Mouse (Mus musculus): Measurements from ENCODE around the gene Gm21188.
"Not testable (repeated sequence)": the region's sequence is repeated elsewhere in the genome, so short reads cannot be mapped to it uniquely, and the experiment has no call there.

The Gm21188 gene

GRCm38 (mm10) chr13:120052085-120052484 lies at the start of gene Gm21188:
Gene Gm21188 (minus strand): TSS chr13:120052194.
- not testable (repeated sequence) for DNase-seq

GRCm38 (mm10) chr13:120099327-120099726 lies 47.3 kb upstream of the Gm21188 start:
- not testable (repeated sequence) for DNase-seq

DNA sequence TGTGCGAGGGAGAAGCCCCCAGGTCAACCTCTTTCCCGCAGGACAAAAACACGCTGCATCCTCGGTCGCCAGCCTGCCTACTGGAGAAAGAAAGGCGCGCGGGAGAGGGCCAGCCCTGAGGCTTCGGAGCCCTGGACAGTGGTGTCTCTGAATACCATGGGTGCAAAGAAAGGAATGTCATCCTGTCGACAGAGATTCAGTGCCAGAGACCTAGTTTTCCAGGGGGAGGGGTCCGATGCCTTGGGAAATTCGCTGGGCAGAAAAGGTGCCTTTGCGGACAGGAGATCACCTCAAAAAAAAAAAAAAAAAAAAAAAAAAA lies 44.9 kb upstream of the Gm21188 start:
- not testable (repeated sequence) for DNase-seq

- not testable (repeated sequence) for DNase-seq
These were observed 44.4 kb upstream of the Gm21188 start for GRCm38 (mm10) chr13:120096241-120096937.

DNA sequence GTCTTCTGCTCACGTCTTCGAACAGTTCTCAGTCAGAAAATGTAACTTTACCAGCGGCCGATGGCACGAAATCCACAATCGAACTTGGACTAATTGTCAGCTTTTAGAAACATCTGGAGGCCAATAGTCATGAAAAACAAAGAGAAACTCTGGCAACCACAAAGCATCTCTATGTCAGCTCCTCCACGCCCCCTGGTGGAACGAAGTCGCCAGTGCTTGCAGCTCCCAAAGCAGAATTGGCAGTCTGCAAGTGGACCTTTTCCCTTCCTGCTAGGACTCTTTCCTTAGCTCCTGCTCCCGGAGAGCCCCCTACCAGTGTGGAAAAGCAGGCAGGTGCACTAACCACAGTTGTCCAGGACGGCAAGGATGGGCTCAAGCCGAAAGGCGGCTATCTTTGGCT lies 41.0 kb upstream of the Gm21188 start:
- not testable (repeated sequence) for DNase-seq

DNA sequence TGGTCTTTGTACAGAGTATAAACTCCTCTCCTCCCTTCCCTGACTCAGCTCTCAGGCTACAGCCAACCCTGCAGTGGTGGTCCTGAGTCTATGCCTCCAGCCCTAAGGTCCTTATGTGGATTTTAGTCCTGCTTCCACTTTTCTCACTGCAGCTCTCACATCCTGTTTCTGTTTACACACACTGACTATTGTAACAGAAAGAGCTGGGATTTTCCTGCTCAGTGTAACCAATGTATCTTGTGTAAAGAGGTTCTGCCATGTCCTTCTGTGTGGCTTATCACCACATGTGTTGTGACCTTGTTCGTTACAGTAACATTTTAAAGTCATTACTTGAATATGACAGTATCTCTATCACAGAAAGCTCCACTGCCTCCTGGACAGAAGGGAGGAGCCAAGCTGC lies 27.6 kb upstream of the Gm21188 start:
- DNase-seq, result not testable (repeated sequence)

GRCm38 (mm10) chr13:120070878-120071277 lies 18.9 kb upstream of the Gm21188 start:
- DNase-seq, result not testable (repeated sequence)

GRCm38 (mm10) chr13:120070012-120070598 lies 18.1 kb upstream of the Gm21188 start:
- not testable (repeated sequence) for DNase-seq

DNA sequence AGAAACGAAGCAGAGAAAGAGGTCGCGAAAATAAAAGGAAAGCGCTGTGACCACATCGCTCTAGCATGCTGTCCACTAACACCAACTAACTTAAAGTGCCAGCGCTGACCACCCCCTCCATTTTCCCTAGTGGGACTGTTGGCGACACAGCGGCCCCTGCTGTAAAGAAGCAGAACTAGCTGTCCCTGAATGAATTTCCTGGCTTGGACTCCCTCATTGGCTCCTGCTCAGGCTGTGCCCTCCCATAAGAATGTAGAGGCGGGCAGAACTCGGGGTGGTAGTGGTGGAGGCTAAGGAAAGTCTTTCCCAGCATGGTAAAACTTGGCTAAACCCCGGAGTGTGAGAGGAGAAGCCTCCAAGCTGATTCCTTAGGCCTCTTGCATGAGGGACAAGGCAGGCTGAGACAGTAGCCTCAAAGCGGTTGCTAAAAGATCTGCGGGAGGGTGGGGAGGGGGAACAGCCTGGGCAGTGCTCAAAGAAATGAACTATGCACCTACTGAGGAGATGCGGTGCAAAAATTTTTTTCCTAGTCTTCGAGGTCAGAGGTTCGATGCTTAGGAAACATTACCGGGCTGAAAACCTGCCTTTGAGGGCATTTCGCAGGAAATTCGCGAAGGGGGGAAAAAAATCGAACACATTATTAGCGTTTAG lies 11.6 kb upstream of the Gm21188 start:
- not testable (repeated sequence) for DNase-seq

- DNase-seq, result not testable (repeated sequence)
These were observed 10.9 kb upstream of the Gm21188 start for GRCm38 (mm10) chr13:120062903-120063302.

DNA sequence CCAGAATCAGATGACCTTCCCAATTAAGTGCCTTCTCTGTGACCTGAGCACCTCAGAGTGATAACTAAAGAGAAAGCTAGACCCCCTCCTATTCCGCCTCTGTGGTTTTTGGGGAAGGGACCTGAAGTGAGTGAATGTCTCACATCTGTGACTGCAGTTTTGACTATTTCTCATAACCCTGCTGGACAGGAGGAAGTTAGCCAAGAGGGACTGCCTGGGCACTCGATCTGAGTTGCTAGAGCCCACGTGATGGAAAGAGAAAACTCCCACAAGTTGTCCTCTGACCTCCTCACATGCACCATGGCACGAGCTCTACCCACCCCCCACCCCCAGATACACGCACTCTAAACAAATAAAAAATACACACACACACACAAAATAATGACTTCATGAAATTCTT lies 3.4 kb downstream of the Gm21188 start:
- DNase-seq, result not testable (repeated sequence)

GRCm38 (mm10) chr13:120048186-120048585 lies 3.8 kb downstream of the Gm21188 start:
- DNase-seq, result not testable (repeated sequence)

- DNase-seq, result peak; percentile 2
These were observed 5.4 kb downstream of the Gm21188 start for GRCm38 (mm10) chr13:120046422-120047209.

GRCm38 (mm10) chr13:120041145-120041544 lies 10.8 kb downstream of the Gm21188 start:
- DNase-seq, result not testable (repeated sequence)

- not testable (repeated sequence) for DNase-seq
These were observed 14.1 kb downstream of the Gm21188 start for GRCm38 (mm10) chr13:120037881-120038280.

GRCm38 (mm10) chr13:120036577-120037115 lies 15.3 kb downstream of the Gm21188 start:
- not testable (repeated sequence) for DNase-seq

DNA sequence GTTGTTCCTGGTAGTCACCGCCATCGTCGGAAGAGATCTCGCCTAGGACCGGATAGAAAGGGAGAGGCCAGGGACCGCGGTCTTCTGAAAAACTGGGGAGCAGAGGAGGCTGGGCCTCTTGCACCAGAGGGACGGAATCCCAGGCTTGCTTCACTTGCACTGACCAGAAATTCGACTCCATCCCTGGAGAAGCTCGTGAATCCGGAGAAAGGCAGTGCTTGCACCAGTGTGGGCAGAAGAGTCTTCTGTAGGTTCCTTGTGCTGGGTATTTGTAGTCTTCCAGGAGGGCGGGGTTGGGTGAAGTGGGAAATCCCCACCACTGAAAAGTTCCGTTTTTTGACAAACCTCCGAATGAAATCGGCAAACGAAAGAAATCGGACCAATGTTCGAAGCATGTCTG lies 16.8 kb downstream of the Gm21188 start:
- peak; percentile 44 for DNase-seq

DNA sequence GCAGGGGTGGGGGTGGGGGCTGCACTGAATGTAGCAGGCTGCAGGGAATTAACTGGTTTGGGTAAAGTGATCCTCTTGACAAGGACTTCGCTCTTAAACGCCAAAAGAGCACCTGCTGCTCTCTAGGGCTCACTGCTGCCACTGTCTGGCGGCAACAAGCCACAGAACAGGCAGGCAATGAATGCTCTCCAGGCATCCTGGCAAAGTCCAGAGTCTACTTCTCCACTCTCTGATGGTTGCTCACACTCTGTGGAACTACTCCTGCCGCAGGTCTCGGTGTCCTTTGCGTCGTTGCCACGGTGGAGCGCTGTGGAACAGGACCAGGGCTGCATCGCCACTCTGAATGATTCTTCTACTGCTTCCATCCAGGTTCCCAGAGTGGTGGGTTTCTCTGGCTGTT lies 17.4 kb downstream of the Gm21188 start:
- DNase-seq, result not testable (repeated sequence)

DNA sequence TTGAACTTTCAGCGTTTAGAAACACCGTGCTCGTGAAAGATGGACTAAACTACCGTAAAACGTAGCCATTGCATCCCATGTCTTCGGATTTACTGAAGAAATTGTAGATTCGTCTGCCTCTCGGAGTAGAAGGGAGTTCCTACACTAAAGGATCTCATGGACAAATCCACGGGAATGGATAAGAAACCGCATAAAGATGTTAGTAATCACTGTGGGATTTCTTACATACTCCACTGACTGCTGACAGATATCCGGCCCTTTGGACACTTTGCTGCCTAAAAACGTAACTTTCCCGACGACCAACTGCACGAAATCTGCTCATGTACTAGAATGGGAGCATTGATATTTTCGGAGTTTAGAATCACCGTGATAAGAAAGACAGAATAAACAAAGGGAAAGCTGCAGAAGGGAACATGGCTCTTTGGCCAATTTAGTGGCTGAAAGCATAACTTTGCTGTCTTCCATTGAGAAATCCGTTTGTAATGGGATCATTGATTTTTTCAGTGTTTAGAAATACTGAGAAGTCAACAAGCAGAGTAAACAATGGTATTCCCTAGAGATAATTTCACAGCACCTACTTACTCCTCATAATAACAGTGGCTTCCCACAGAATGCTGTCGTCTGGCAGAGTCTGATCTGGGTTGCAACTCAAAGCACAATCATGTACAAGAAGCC lies 18.3 kb downstream of the Gm21188 start:
- DNase-seq, result peak; percentile 49

- DNase-seq, result peak; percentile 46
These were observed 20.3 kb downstream of the Gm21188 start for GRCm38 (mm10) chr13:120031676-120032075.

- not testable (repeated sequence) for DNase-seq
These were observed 24.6 kb downstream of the Gm21188 start for GRCm38 (mm10) chr13:120027368-120027767.

DNA sequence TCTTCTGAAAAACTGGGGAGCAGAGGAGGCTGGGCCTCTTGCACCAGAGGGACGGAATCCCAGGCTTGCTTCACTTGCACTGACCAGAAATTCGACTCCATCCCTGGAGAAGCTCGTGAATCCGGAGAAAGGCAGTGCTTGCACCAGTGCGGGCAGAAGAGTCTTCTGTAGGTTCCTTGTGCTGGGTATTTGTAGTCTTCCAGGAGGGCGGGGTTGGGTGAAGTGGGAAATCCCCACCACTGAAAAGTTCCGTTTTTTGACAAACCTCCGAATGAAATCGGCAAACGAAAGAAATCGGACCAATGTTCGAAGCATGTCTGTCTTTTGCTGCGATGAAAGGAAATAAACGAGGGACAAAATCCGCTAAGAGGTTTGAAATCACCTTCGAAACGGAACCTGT lies 25.1 kb downstream of the Gm21188 start, which contains the start of gene Gm36079:
Gm36079 (minus strand) TSS at position 101 of the 400 bp plus-strand sequence.
- not testable (repeated sequence) for DNase-seq
